Comparison of ENCODE assay signal across 16 mouse cellular contexts in genomic region chr9:108275331-108275659, GRCm38 (mm10). TPM values are rescaled to one million over a fixed set of nuclear protein-coding genes. Genes with fewer than 3 reads are reported as not detected.
A peak's percentile ranks its signal among the peaks of the same experiment; 100 is the strongest.
DNase-seq lines count a peak whose midpoint lies in the region; ATAC-seq and TF ChIP-seq lines count a peak whose summit lies in the region.
"Had no signal": no experiment of that assay in that cellular context is flagged by ENCODE, and none has a peak within 500 bp of the region (broad histone marks: within the 10 kb centered on the region; RNA-seq: fewer than 3 reads in every experiment).

No protein-coding gene starts in this region.

- no peak overlapping the region for H3K4me2 ChIP-seq in lung, embryonic 15.5 days
- H3K4me2 ChIP-seq: embryonic facial prominence, embryonic 13.5 days; midbrain, embryonic 12.5 days had no signal

- no peak for DNase-seq in heart, embryonic 10.5 days (ENCODE audit: low spot score)
- no peak for DNase-seq in heart, postnatal 25 days (ENCODE audit: low spot score)
- peak; percentile 29 for DNase-seq in kidney, postnatal 10 days
- DNase-seq in kidney, adult 18-20 months: no peak
- DNase-seq in B cell, adult 2 months: no peak
- DNase-seq: cerebellum, adult 8-10 months; gastrocnemius, postnatal 36 days; kidney, postnatal 25 days; right cerebral cortex, adult 18-20 months; thymus, postnatal 4 days had no signal

- H3K27me3 ChIP-seq in heart, embryonic 10.5 days (ENCODE audit: insufficient read depth, poor library complexity, severe bottlenecking): no peaks in the 10 kb centered on the region
- no peaks in the 10 kb centered on the region for H3K27me3 ChIP-seq in lung, embryonic 15.5 days
- H3K27me3 ChIP-seq in small intestine, adult 2 months (ENCODE audit: control insufficient read depth, insufficient read depth, low read length): no peaks in the 10 kb centered on the region
- H3K27me3 ChIP-seq: embryonic facial prominence, embryonic 13.5 days; midbrain, embryonic 12.5 days had no signal

- 21% methylated on average over 6 of the region's 6 CpGs for WGBS in heart, embryonic 10.5 days
- 21% methylated on average over 6 of the region's 6 CpGs for WGBS in lung, embryonic 15.5 days
- 56% methylated on average over 6 of the region's 6 CpGs for WGBS in small intestine, adult 2 months

- H3K36me3 ChIP-seq in heart, embryonic 10.5 days: no peaks in the 10 kb centered on the region
- no peaks in the 10 kb centered on the region for H3K36me3 ChIP-seq in lung, embryonic 15.5 days
- H3K36me3 ChIP-seq in small intestine, adult 2 months (ENCODE audit: control insufficient read depth, insufficient read depth, low read length): no peaks in the 10 kb centered on the region
- H3K36me3 ChIP-seq: embryonic facial prominence, embryonic 13.5 days; midbrain, embryonic 12.5 days had no signal

- H3K9ac ChIP-seq in lung, embryonic 15.5 days: no peak overlapping the region
- H3K9ac ChIP-seq: embryonic facial prominence, embryonic 13.5 days; midbrain, embryonic 12.5 days had no signal

- no peaks in the 10 kb centered on the region for H3K9me3 ChIP-seq in heart, embryonic 10.5 days
- H3K9me3 ChIP-seq in lung, embryonic 15.5 days: no peaks in the 10 kb centered on the region
- H3K9me3 ChIP-seq: embryonic facial prominence, embryonic 13.5 days; midbrain, embryonic 12.5 days had no signal

- TF ChIP-seq CTCF in small intestine, adult 2 months (IDR thresholded peaks at IDR 0.05; ENCODE audit: extremely low read depth, insufficient read length, insufficient replicate concordance, low read depth, low read length): no peak

- peaks cover 41% of the 10 kb centered on the region for H3K4me1 ChIP-seq in heart, embryonic 10.5 days
- H3K4me1 ChIP-seq in lung, embryonic 15.5 days: peaks cover 39% of the 10 kb centered on the region
- peaks cover 20% of the 10 kb centered on the region; the same call in 1 of the 2 replicates for H3K4me1 ChIP-seq in small intestine, adult 2 months (ENCODE audit: control insufficient read depth, insufficient read depth, insufficient read length, low read length)
- H3K4me1 ChIP-seq: midbrain, embryonic 12.5 days had no signal

- no peak overlapping the region for H3K4me3 ChIP-seq in heart, embryonic 10.5 days
- H3K4me3 ChIP-seq in lung, embryonic 15.5 days: no peak overlapping the region
- H3K4me3 ChIP-seq in small intestine, adult 2 months (ENCODE audit: low read depth, low read length): no peak overlapping the region
- H3K4me3 ChIP-seq: embryonic facial prominence, embryonic 13.5 days; midbrain, embryonic 12.5 days had no signal

- no peak for ATAC-seq in lung, embryonic 15.5 days (ENCODE audit: borderline replicate concordance, extremely low read depth, low FRiP score, low TSS enrichment)
- ATAC-seq in megakaryocyte-erythroid progenitor cell, adult 5-6 weeks (replicated peaks; ENCODE audit: low FRiP score, low TSS enrichment, poor library complexity, severe bottlenecking): no peak
- ATAC-seq: inflammation-experienced regulatory T-cells, adult 6 months had no signal

- no peak for TF ChIP-seq POLR2A in small intestine, adult 2 months (IDR thresholded peaks at IDR 0.05; ENCODE audit: low read depth, low read length)

- intact Hi-C loops in heart, postnatal 25 days (cut with DNase I): no loop called here

- H3K27ac ChIP-seq in heart, embryonic 10.5 days: peak overlapping the region; percentile 76
- peak overlapping the region; percentile 73 for H3K27ac ChIP-seq in lung, embryonic 15.5 days
- peak overlapping the region; percentile 55 for H3K27ac ChIP-seq in small intestine, adult 2 months (ENCODE audit: insufficient read depth, low read depth, low read length)
- H3K27ac ChIP-seq: embryonic facial prominence, embryonic 13.5 days; midbrain, embryonic 12.5 days had no signal

RNA-seq across cellular contexts. Expression of gene Dag1, which starts 11.5 kb away (rescaled TPM):
- 128 and 197 TPM in 2 replicates for polyA plus RNA-seq in heart, embryonic 10.5 days (2016; fragmentation: Nextera tagmentation; extraction: Ambion mirVana)
- total RNA-seq in heart, postnatal 25 days (2021): 100 to 1,000 TPM; 328 to 348 TPM
- polyA plus RNA-seq in lung, embryonic 15.5 days (2015; fragmentation: Nextera tagmentation; extraction: Ambion mirVana): 100 and 110 TPM in 2 replicates
- 31.2 and 52.1 TPM in 2 replicates for polyA plus RNA-seq in small intestine, adult 2 months (2012; rRNA removed)
- 10.2 and 12.9 TPM in 2 replicates for total RNA-seq in megakaryocyte-erythroid progenitor cell, adult 5-6 weeks (2014; fragmentation: Nextera tagmentation)
- 4.6 and 5.1 TPM in 2 replicates for total RNA-seq in megakaryocyte-erythroid progenitor cell, adult 5-6 weeks (2017)

RNA-seq across cellular contexts. Expression of gene Nicn1, which starts 14.9 kb away (rescaled TPM):
- polyA plus RNA-seq in heart, embryonic 10.5 days (2016; fragmentation: Nextera tagmentation; extraction: Ambion mirVana): 21.4 and 24.2 TPM in 2 replicates
- total RNA-seq in heart, postnatal 25 days (2021): 10 to 100 TPM; 20.3 to 24.2 TPM
- polyA plus RNA-seq in lung, embryonic 15.5 days (2015; fragmentation: Nextera tagmentation; extraction: Ambion mirVana): 32.5 and 37.2 TPM in 2 replicates
- polyA plus RNA-seq in small intestine, adult 2 months (2012; rRNA removed): 2.9 and 3.9 TPM in 2 replicates
- total RNA-seq in megakaryocyte-erythroid progenitor cell, adult 5-6 weeks (2014; fragmentation: Nextera tagmentation): 3.1 and 5.0 TPM in 2 replicates
- total RNA-seq in megakaryocyte-erythroid progenitor cell, adult 5-6 weeks (2017): 1.4 TPM in 1 of 2 replicates, not detected in the other

RNA-seq across cellular contexts. Expression of gene Amt, which starts 21.4 kb away (rescaled TPM):
- polyA plus RNA-seq in heart, embryonic 10.5 days (2016; fragmentation: Nextera tagmentation; extraction: Ambion mirVana): 15.3 and 16.1 TPM in 2 replicates
- total RNA-seq in heart, postnatal 25 days (2021): 1 to 10 TPM; 4.9 to 6.6 TPM
- 19.7 and 20.5 TPM in 2 replicates for polyA plus RNA-seq in lung, embryonic 15.5 days (2015; fragmentation: Nextera tagmentation; extraction: Ambion mirVana)
- 1.4 and 1.9 TPM in 2 replicates for polyA plus RNA-seq in small intestine, adult 2 months (2012; rRNA removed)
- 0.28 TPM in 1 of 2 replicates, not detected in the other for total RNA-seq in megakaryocyte-erythroid progenitor cell, adult 5-6 weeks (2014; fragmentation: Nextera tagmentation)
- total RNA-seq in megakaryocyte-erythroid progenitor cell, adult 5-6 weeks (2017): 0.23 TPM in 1 of 2 replicates, not detected in the other

RNA-seq across cellular contexts. Expression of gene Rhoa, which starts 30.6 kb away (rescaled TPM):
- 277 and 285 TPM in 2 replicates for polyA plus RNA-seq in heart, embryonic 10.5 days (2016; fragmentation: Nextera tagmentation; extraction: Ambion mirVana)
- 100 to 1,000 TPM; 225 to 248 TPM for total RNA-seq in heart, postnatal 25 days (2021)
- 484 and 512 TPM in 2 replicates for polyA plus RNA-seq in lung, embryonic 15.5 days (2015; fragmentation: Nextera tagmentation; extraction: Ambion mirVana)
- polyA plus RNA-seq in small intestine, adult 2 months (2012; rRNA removed): 30.5 and 70.2 TPM in 2 replicates
- total RNA-seq in megakaryocyte-erythroid progenitor cell, adult 5-6 weeks (2014; fragmentation: Nextera tagmentation): 148 and 275 TPM in 2 replicates
- 249 and 303 TPM in 2 replicates for total RNA-seq in megakaryocyte-erythroid progenitor cell, adult 5-6 weeks (2017)

RNA-seq across cellular contexts. Expression of gene Tcta, which starts 30.7 kb away (rescaled TPM):
- 28.2 and 30.3 TPM in 2 replicates for polyA plus RNA-seq in heart, embryonic 10.5 days (2016; fragmentation: Nextera tagmentation; extraction: Ambion mirVana)
- 10 to 100 TPM; 39.2 to 47.2 TPM for total RNA-seq in heart, postnatal 25 days (2021)
- 29.6 and 35.5 TPM in 2 replicates for polyA plus RNA-seq in lung, embryonic 15.5 days (2015; fragmentation: Nextera tagmentation; extraction: Ambion mirVana)
- polyA plus RNA-seq in small intestine, adult 2 months (2012; rRNA removed): 19.0 and 36.7 TPM in 2 replicates
- total RNA-seq in megakaryocyte-erythroid progenitor cell, adult 5-6 weeks (2014; fragmentation: Nextera tagmentation): 2.8 and 8.2 TPM in 2 replicates
- 1.4 and 4.3 TPM in 2 replicates for total RNA-seq in megakaryocyte-erythroid progenitor cell, adult 5-6 weeks (2017)
